Mouse (Mus musculus) liver, embryonic 11.5 days (tissue): ENCODE measurements around the gene Tstd2. TPM values are rescaled to one million over a fixed set of nuclear protein-coding genes. Genes with fewer than 3 reads are reported as not detected.

ENCODE experiments used
- ATAC-seq: fragments of 200-750 bp; cut with Nextera tagmentation; replicated peaks from 2 replicates; pipeline ENCODE4 v1.8.0; 2017; ENCODE audit warnings: moderate number of reproducible peaks, mild to moderate bottlenecking, moderate TSS enrichment, moderate library complexity; ENCODE audit not compliant: low FRiP score
- DNase-seq: peaks from one replicate; pipeline ENCODE4 v3.0.0-alpha.2; 2017; ENCODE audit warnings: low spot score
- H3K27ac ChIP-seq: fragments of 300-500 bp; sonication (generic); 2 replicates; pipeline ENCODE4 v1.5.1; 2014; ENCODE audit warnings: mild to moderate bottlenecking, low read depth, low read length, control low read depth
- H3K27me3 ChIP-seq: fragments of 300-500 bp; sonication (generic); replicated peaks from 2 replicates; pipeline ENCODE4 v1.6.1; 2014; ENCODE audit warnings: low read length, mixed read lengths; ENCODE audit not compliant: control insufficient read depth, insufficient read depth
- H3K36me3 ChIP-seq: fragments of 300-500 bp; sonication (generic); 2 replicates; pipeline ENCODE4 v1.6.1; 2014; ENCODE audit warnings: mild to moderate bottlenecking, low read length, moderate library complexity, mixed read lengths; ENCODE audit not compliant: control insufficient read depth, insufficient read depth
- H3K4me1 ChIP-seq: fragments of 300-500 bp; sonication (generic); replicated peaks from 2 replicates; pipeline ENCODE4 v1.6.1; 2014; ENCODE audit warnings: low read length, mixed read lengths; ENCODE audit not compliant: control insufficient read depth, insufficient read depth
- H3K4me2 ChIP-seq: fragments of 300-500 bp; sonication (generic); 2 replicates; pipeline ENCODE4 v1.6.1; 2014; ENCODE audit warnings: mild to moderate bottlenecking, control low read depth, moderate library complexity
- H3K4me3 ChIP-seq: fragments of 300-500 bp; sonication (generic); 2 replicates; pipeline ENCODE4 v1.5.1; 2014; ENCODE audit warnings: low read depth, low read length, control low read depth
- H3K9ac ChIP-seq: fragments of 300-500 bp; sonication (generic); 2 replicates; pipeline ENCODE4 v1.6.1; 2014; ENCODE audit warnings: low read depth, low read length, control low read depth
- H3K9me3 ChIP-seq: fragments of 300-500 bp; sonication (generic); 2 replicates; pipeline ENCODE4 v1.6.1; 2016; ENCODE audit warnings: low read length, inconsistent platforms, mixed read lengths; ENCODE audit not compliant: control insufficient read depth
- WGBS: fragments of 180-500 bp; shearing (Covaris S2); extraction: QIAGEN DNeasy Blood & Tissue Kit; methylation state at CpG from one replicate; pipeline ENCODE4 v1.1.7; 2014; 5-methylcytosine and 5-hydroxymethylcytosine counted together
- polyA plus RNA-seq: library from polyadenylated mRNA; unstranded; fragments of >200 nt; fragmentation: Nextera tagmentation; extraction: Ambion mirVana; gene quantifications from 2 replicates; pipeline ENCODE4 v1.2.1, GENCODE M21; 2014

The Tstd2 gene
- 30.8 TPM in 2 replicates for polyA plus RNA-seq

DNA sequence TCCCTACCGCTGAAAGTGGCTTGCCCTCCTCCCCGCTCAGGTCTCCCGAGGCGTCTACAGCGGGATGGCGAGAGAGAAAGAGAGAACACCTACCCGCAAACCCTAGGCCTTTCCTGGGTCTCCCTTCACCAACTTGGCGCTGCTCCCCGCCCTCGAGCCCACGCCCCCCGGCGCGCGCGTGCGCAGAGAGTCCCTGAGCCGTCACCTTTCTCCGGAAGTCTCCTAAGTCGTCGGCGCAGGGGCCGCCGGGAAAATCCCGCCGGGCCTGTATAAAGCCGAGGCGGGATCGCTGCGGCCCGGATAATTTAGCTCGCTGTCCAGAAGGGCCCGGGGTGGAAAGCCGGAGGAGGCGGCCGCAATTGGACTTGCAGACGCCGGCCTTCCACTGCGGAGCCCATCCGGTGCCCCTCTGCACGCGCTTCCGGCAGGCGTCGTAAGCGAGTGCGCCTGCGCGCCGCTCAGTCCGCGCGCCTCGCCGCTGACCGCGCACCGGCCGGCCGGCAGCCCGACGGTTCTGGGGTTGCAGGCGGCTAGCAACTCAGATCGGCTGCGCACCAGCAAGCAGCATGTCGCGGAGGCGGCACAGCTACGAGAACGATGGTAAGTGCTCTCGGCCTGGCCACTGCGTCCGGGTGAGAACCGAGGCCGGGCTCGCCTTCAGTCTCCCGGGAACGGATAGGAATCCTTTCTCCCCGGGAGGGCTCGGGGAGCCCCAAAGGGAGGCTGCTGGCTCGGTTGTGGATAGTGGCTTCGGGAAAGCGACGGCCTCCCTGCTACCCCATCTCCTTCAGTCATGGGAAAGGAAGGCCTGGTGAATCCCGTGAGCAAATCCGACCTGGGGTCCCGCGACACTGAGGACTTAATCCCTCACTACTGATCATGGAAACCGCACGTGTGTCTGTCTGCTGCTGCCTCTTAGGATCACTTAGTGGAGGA, at the start of gene Tstd2, which contains the start of gene Ncbp1:
Tstd2 (minus strand) TSS at position 408 of the 936 bp plus-strand sequence.
Ncbp1 (plus strand) TSS at position 327 of the 936 bp plus-strand sequence.
- WGBS: under 1% methylated on average over 89 of the region's 90 CpGs
- H3K27ac ChIP-seq: peak within 1 kb of the TSS; percentile 93
- peaks cover 7% of the 10 kb centered on the region; the same call in 1 of the 2 replicates for H3K36me3 ChIP-seq
- H3K27me3 ChIP-seq: no peaks in the 10 kb centered on the region
- H3K4me3 ChIP-seq: peak within 1 kb of the TSS; percentile 88
- peak within 1 kb of the TSS; percentile 78 for H3K4me2 ChIP-seq
- ATAC-seq: peak; percentile 84
- H3K9me3 ChIP-seq: no peaks in the 10 kb centered on the region
- H3K4me1 ChIP-seq: peaks cover 17% of the 10 kb centered on the region
- peak within 1 kb of the TSS; percentile 88 for H3K9ac ChIP-seq
- peak; percentile 95 for DNase-seq

DNA sequence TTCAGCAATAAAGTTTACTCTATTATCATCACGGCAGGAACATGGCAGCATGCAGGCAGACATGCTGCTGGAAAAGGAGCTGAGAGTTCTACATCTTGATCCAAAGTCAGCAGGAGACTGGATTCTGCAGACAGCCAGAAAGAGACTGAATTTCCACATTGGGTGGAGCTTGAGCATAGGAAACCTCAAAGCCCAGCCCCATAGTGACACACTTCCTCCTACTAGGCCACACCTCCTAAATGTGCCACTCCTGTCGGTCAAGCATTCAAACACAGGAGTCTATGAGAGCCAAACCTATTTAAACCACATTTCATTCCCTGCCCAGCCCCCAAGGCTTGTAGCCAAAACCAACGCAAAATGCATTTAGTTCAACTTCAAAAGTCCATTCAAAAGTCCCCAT, 48.0 kb upstream of the Tstd2 start:
- no peak for DNase-seq
- Histone ChIP-seq H3K36me3 (peaks cover 8% of the 10 kb centered on the region; the same call in 1 of the 2 replicates), H3K4me1 (no peaks in the 10 kb centered on the region), H3K9me3 (no peaks in the 10 kb centered on the region), H3K27ac (no peak overlapping the region), H3K4me2 (no peak overlapping the region), H3K4me3 (no peak overlapping the region), H3K9ac (no peak overlapping the region), H3K27me3 (no peaks in the 10 kb centered on the region)
- ATAC-seq: no peak
- WGBS: 73% methylated on average over 3 of the region's 3 CpGs

DNA sequence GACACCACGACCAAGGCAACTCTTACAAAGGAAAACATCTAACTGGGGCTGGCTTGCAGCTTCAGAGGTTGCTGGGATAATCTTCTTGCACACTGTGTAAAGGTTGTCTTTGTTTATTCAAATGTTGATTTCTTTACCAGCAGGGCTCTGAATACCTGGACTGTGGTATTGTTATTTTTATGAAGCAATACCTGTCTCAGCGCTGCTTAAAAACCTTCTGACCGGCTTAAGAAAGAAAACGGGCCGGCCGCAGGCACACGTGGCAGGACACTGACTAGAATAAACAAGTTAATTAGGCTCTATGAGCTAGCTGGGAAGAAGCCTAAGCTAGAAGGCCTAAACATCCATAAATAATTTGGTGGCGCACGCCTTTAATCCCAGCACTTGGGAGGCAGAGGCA, 47.4 kb upstream of the Tstd2 start:
- Histone ChIP-seq H3K36me3 (peaks cover 8% of the 10 kb centered on the region; the same call in 1 of the 2 replicates), H3K4me2 (no peak overlapping the region), H3K27ac (no peak overlapping the region), H3K9me3 (no peaks in the 10 kb centered on the region), H3K27me3 (no peaks in the 10 kb centered on the region), H3K4me3 (no peak overlapping the region), H3K9ac (no peak overlapping the region), H3K4me1 (no peaks in the 10 kb centered on the region)
- ATAC-seq (no peak), DNase-seq (no peak)
- WGBS: 80% methylated on average over 9 of the region's 9 CpGs

DNA sequence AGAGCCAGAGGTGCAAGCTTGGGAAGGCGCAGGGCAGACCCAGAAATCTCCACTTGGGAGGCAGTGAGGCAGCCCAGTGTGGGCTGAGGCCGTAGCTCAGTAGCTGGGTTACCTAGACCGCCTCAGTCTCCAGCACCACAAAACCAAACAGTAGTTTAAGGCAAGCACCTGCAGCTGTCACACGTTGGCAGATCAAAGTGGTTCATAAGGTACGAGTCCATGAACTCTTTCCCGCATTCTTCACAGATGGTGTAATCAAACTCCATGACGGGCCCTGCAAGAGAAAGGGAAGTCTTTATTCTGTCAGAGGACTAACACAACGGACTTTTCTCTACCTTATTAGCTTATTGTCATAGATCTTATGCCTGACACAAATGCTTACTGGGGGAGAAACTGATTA, 46.9 kb upstream of the Tstd2 start:
- no peak for DNase-seq
- Histone ChIP-seq H3K27me3 (no peaks in the 10 kb centered on the region), H3K36me3 (peaks cover 8% of the 10 kb centered on the region; the same call in 1 of the 2 replicates), H3K9ac (no peak overlapping the region), H3K4me1 (no peaks in the 10 kb centered on the region), H3K4me2 (no peak overlapping the region), H3K4me3 (no peak overlapping the region), H3K9me3 (no peaks in the 10 kb centered on the region), H3K27ac (no peak overlapping the region)
- 82% methylated on average over 8 of the region's 8 CpGs for WGBS
- ATAC-seq: no peak

DNA sequence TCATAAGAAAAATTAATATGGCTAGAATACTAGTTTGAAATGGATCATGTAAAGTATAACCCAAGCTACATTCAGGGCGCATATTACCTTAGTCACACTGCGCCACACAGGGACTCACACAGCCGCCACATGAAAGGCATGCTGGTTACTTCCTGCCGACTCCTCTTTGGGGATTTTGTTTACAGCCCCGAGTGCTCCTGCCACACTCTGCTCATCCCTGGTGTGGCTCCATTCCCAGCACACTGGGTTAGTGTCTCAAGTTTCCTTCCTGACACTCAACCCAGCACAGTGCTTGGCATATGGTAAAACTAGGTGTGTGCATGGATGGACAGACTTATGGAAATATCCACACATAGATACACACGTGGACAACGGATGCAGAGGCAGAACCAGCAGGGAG, 43.7 kb upstream of the Tstd2 start:
- WGBS: 89% methylated on average over 7 of the region's 7 CpGs
- no peak for DNase-seq
- Histone ChIP-seq H3K9ac (no peak overlapping the region), H3K4me3 (no peak overlapping the region), H3K9me3 (no peaks in the 10 kb centered on the region), H3K4me2 (no peak overlapping the region), H3K27ac (no peak overlapping the region), H3K36me3 (peaks cover 10% of the 10 kb centered on the region; the same call in 1 of the 2 replicates), H3K4me1 (no peaks in the 10 kb centered on the region), H3K27me3 (no peaks in the 10 kb centered on the region)
- ATAC-seq: no peak

DNA sequence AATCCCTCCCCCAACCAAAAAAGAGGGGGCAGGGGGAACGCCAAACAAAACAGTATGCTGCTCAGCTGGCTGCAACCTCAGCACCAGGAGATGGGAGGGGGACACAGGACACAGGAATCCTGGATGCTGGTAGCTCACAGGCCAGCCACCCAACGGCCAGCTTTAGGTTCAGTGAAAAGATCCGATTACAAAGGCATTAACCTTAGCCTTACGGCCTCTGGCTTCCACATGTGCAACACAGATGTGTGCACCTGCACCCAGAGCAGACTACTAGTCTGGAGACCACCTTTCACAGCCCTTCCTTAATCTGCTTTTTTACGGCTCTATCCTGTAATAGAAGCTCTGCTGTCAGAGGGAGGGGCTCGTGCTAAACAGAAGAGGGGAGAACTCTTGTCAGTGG, 42.7 kb upstream of the Tstd2 start:
- no peak overlapping the region for H3K9ac ChIP-seq

DNA sequence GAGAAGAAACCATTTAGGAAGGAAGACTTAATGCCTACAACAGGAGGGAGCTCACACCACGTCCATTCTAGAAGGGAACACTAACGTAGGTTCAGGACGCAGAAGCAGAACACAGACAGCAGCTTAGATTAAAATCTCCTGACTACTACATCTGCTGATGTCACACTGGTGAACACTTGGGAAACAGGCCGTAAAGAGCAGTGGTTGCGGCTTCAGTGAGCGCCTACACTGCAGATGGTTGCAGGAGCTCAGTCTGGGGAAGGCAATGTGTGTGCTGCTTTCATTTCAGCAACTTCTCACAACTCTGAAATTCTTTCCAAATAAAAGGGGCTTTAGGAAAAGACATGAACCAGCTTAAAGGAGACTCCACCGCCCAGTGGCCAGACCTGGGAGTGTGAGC, 39.0 kb upstream of the Tstd2 start:
- Histone ChIP-seq H3K9ac (no peak overlapping the region), H3K4me3 (no peak overlapping the region), H3K9me3 (no peaks in the 10 kb centered on the region), H3K27ac (no peak overlapping the region), H3K36me3 (peaks cover 27% of the 10 kb centered on the region), H3K4me2 (no peak overlapping the region), H3K27me3 (no peaks in the 10 kb centered on the region), H3K4me1 (no peaks in the 10 kb centered on the region)
- no peak for ATAC-seq
- DNase-seq: no peak
- WGBS: 80% methylated on average over 7 of the region's 7 CpGs

More for the DNA sequence above, 42.7 kb upstream of the Tstd2 start:
- Histone ChIP-seq H3K4me1 (no peaks in the 10 kb centered on the region), H3K4me2 (no peak overlapping the region), H3K27me3 (no peaks in the 10 kb centered on the region), H3K27ac (no peak overlapping the region), H3K9me3 (no peaks in the 10 kb centered on the region), H3K36me3 (peaks cover 14% of the 10 kb centered on the region; the same call in 1 of the 2 replicates), H3K4me3 (no peak overlapping the region)
- ATAC-seq: no peak
- no peak for DNase-seq
- WGBS: 75% methylated on average over 6 of the region's 6 CpGs

DNA sequence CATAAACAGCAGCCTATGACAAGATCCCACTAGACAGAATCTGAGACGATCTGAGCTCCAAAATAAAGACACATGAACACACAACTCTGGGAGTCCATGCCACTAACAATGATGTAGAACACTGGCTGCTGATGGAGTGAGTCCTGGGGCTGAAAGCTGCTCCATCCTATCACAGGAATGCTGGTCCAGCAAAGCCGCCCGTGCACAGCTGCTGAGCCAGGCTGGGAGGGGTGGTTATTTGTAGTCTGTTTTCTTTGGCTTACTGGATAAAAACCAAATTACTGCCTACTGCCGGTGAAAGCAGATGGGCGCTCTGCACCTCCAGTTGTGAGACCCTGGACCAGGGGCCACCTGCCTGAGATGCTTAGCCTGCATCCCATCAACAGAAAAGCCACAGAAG, 38.5 kb upstream of the Tstd2 start:
- no peaks in the 10 kb centered on the region for H3K9me3 ChIP-seq
- no peaks in the 10 kb centered on the region for H3K4me1 ChIP-seq
- no peak for ATAC-seq
- WGBS: 88% methylated on average over 5 of the region's 5 CpGs
- no peak overlapping the region for H3K27ac ChIP-seq
- no peaks in the 10 kb centered on the region for H3K27me3 ChIP-seq
- H3K4me2 ChIP-seq: no peak overlapping the region
- no peak for DNase-seq
- H3K9ac ChIP-seq: no peak overlapping the region
- peaks cover 31% of the 10 kb centered on the region for H3K36me3 ChIP-seq
- no peak overlapping the region for H3K4me3 ChIP-seq
